Mouse (Mus musculus): ENCODE measurements around the gene Cfap43. TPM values are rescaled to one million over a fixed set of nuclear protein-coding genes. Genes with fewer than 3 reads are reported as not detected.

Cfap43 gene
- polyA plus RNA-seq, 1 experiment from 2014 or later, result 0.51 TPM

- Histone ChIP-seq H3K27me3 (replicated peaks) (no peaks in the 10 kb centered on the region), H3K4me3 (replicated peaks) (no peak overlapping the region), H3K27ac (replicated peaks) (no peak overlapping the region), H3K9me3 (replicated peaks) (no peaks in the 10 kb centered on the region), H3K4me1 (no peaks in the 10 kb centered on the region), H3K36me3 (no peaks in the 10 kb centered on the region), H3K9ac (replicated peaks) (no peak overlapping the region), H3K4me2 (no peak overlapping the region)
- no peak for ATAC-seq (ENCODE audit: low FRiP score)
- 89% methylated on average over 6 of the region's 6 CpGs for WGBS
Observed at GRCm38 (mm10) chr19:47695725-47696124, 223.4 kb downstream of the Cfap43 start.

- H3K9ac ChIP-seq (replicated peaks), result no peak within 1 kb of the TSS
- H3K9me3 ChIP-seq (replicated peaks), result no peaks in the 10 kb centered on the region
- H3K36me3 ChIP-seq, result no peaks in the 10 kb centered on the region
- 79% methylated on average over 6 of the region's 6 CpGs for WGBS
- H3K4me1 ChIP-seq, result no peaks in the 10 kb centered on the region
- no peak within 1 kb of the TSS for H3K4me3 ChIP-seq (replicated peaks)
- no peak within 1 kb of the TSS for H3K4me2 ChIP-seq
- no peak for ATAC-seq (ENCODE audit: low FRiP score)
- H3K27me3 ChIP-seq (replicated peaks), result no peaks in the 10 kb centered on the region
- no peak within 1 kb of the TSS for H3K27ac ChIP-seq (replicated peaks)
Observed at GRCm38 (mm10) chr19:47691994-47692393, 227.1 kb downstream of the Cfap43 start, which contains the start of gene Col17a1. TSS of gene Col17a1 (minus strand) at chr19:47692094.

DNA sequence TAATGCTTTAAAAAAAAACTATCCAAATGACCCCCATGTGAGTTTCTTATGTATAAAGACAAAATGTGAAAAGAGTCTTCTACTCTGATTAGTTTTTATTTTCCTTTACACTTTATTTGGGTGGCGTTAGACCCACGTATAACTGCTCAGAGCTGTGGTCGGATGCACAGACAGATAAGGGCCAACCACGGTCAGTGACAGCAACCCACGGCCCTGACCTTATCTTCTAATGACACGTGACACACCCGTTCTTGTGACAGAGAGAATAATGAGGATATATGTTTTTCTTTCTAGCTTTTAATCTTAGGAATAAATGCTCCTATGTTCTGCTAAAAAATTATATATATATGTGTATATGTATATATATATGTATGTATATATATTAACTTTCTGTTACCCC, 229.5 kb downstream of the Cfap43 start:
- H3K36me3 ChIP-seq, result no peaks in the 10 kb centered on the region
- no peaks in the 10 kb centered on the region for H3K9me3 ChIP-seq (replicated peaks)
- H3K4me3 ChIP-seq (replicated peaks), result no peak overlapping the region
- H3K4me1 ChIP-seq, result 0 out of 2 replicates have a peak, but pooled peaks cover 5% of the 10 kb centered on the region
- H3K27ac ChIP-seq (replicated peaks), result no peak overlapping the region
- H3K27me3 ChIP-seq (replicated peaks), result no peaks in the 10 kb centered on the region
- H3K4me2 ChIP-seq, result no peak overlapping the region
- WGBS, result 90% methylated on average over 7 of the region's 7 CpGs
- no peak for ATAC-seq (ENCODE audit: low FRiP score)
- H3K9ac ChIP-seq (replicated peaks), result no peak overlapping the region

Small RNA genes within 50 kb of the gene (microRNA-seq; reads per million reads assigned to microRNA genes)
- gene Gm22240 (not detected), gene Mir8090 (not detected)

Other genes starting within 250 kb of the Cfap43 start
- gene Col17a1, start 227.2 kb downstream of the Cfap43 start, polyA plus RNA-seq (2015; fragmentation: Nextera tagmentation; extraction: Ambion mirVana), result 0.23 and 0.36 TPM in 2 replicates
- gene Sfr1, start 187.6 kb downstream of the Cfap43 start, polyA plus RNA-seq (2015; fragmentation: Nextera tagmentation; extraction: Ambion mirVana), result 158 and 173 TPM in 2 replicates
- 156 and 169 TPM in 2 replicates for gene Gsto1, start 64.3 kb downstream of the Cfap43 start, polyA plus RNA-seq (2015; fragmentation: Nextera tagmentation; extraction: Ambion mirVana)
- gene Gsto2, start 53.8 kb downstream of the Cfap43 start, polyA plus RNA-seq (2015; fragmentation: Nextera tagmentation; extraction: Ambion mirVana), result 1.4 and 1.8 TPM in 2 replicates
- gene Itprip, start within 50 bp of the Cfap43 start, polyA plus RNA-seq (2015; fragmentation: Nextera tagmentation; extraction: Ambion mirVana), result 3.6 and 7.8 TPM in 2 replicates
- 0.47 and 0.59 TPM in 2 replicates for gene Cfap58, start 18.4 kb upstream of the Cfap43 start, polyA plus RNA-seq (2015; fragmentation: Nextera tagmentation; extraction: Ambion mirVana)